14 mouse cellular contexts compared by ENCODE assay signal in the genomic region with DNA sequence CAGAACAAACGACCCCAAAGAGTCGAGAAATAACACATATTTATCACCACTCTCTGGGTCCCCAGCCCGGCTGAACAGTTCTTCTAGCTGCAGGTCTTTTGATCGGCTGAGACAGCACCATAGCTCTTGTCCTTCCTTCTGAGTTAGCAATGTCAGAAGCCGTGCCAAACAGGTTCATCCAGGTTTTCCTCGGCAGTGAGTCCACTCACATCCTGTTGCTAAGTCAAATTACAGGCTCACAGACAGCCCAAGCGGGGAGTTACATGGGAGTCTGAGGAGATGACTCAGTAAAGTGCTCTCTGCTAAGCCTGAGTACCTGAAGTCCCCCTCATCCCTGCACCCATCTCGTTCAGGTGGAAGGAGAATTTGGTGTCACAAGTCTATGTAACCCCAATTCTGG.
"Had no signal": no experiment of that assay in that cellular context is flagged by ENCODE, and none has a peak within 500 bp of the region (broad histone marks: within the 10 kb centered on the region; RNA-seq: fewer than 3 reads in every experiment).

No protein-coding gene starts in this region.

- H3K27ac ChIP-seq: hindbrain, postnatal 0 days; kidney, embryonic 15.5 days; limb, embryonic 15.5 days; liver, embryonic 12.5 days; midbrain, embryonic 10.5 days; neural tube, embryonic 12.5 days; stomach, embryonic 15.5 days had no signal

- H3K4me3 ChIP-seq: kidney, embryonic 15.5 days; limb, embryonic 15.5 days; liver, embryonic 12.5 days; midbrain, embryonic 10.5 days; myocyte; neural tube, embryonic 12.5 days; stomach, embryonic 15.5 days had no signal

- H3K36me3 ChIP-seq: kidney, embryonic 15.5 days; limb, embryonic 15.5 days; liver, embryonic 12.5 days; midbrain, embryonic 10.5 days; neural tube, embryonic 12.5 days; stomach, embryonic 15.5 days had no signal

- H3K9ac ChIP-seq: kidney, embryonic 15.5 days; limb, embryonic 15.5 days; liver, embryonic 12.5 days; neural tube, embryonic 12.5 days; stomach, embryonic 15.5 days had no signal

- H3K4me2 ChIP-seq: kidney, embryonic 15.5 days; limb, embryonic 15.5 days; liver, embryonic 12.5 days; neural tube, embryonic 12.5 days; stomach, embryonic 15.5 days had no signal

- ATAC-seq: hindbrain, postnatal 0 days; liver, embryonic 12.5 days had no signal

- H3K4me1 ChIP-seq: neural tube, embryonic 12.5 days had no signal

- DNase-seq: kidney, adult 2 months; layer of hippocampus, adult 9-11 months; layer of hippocampus, postnatal 36 days; midbrain, embryonic 14.5 days; right cerebral cortex, postnatal 14 days; thymus, postnatal 36 days had no signal

- H3K9me3 ChIP-seq: kidney, embryonic 15.5 days; limb, embryonic 15.5 days; liver, embryonic 12.5 days; midbrain, embryonic 10.5 days; neural tube, embryonic 12.5 days; stomach, embryonic 15.5 days had no signal

- H3K27me3 ChIP-seq: kidney, embryonic 15.5 days; limb, embryonic 15.5 days; neural tube, embryonic 12.5 days; stomach, embryonic 15.5 days had no signal
